Mouse (Mus musculus) kidney, adult 2 months (tissue): ENCODE measurements at regions not wholly inside any gene's neighbourhood (a gene's known extent, or its start where the extent isn't known, plus 50 kb on each side); places are given as distances from the start of the nearest gene placed in this dataset.

ENCODE experiments used
- CTCF ChIP-seq: fragments of 200-500 bp; conservative IDR thresholded peaks from 2 replicates; pipeline ENCODE4 v1.5.1; 2011; ENCODE audit warnings: low read depth, mild to moderate bottlenecking, control low read depth, low read length, moderate library complexity, mixed read lengths; ENCODE audit not compliant: insufficient read depth, insufficient read length
- POLR2A ChIP-seq: fragments of 200-500 bp; IDR thresholded peaks from one replicate; pipeline ENCODE4 v1.6.1; 2011; ENCODE audit warnings: low read depth, low read length, control low read depth

DNA sequence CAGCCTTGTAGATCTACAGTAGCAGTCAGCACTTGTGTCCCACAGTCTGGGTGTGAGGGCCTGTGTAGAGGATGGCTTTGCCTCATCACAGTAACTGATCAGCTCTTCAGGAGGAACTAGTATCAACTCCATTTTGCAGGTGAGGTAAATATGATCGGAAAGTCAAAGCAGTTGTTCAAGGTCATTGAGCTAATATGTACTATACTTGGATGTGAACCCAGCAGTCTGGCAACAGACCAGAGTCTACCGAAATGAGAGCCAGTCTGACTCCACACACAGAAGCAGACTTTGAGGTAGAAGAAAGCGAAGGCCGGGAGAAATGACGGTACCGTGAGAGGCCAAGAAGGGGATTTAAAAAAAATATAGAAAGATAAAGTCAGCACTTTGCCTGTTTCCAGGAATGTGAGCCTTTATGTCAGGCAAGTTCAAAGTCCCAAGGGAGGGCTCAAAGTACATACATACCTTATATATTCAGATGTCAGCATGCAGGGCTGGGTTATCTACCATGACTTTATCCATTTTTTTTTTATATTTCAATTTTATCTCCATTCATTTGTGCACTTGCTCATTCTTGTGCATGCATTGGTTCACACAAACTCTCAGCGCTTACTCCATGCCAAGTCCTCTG lies 1297.2 kb downstream of the Synb start:
- no peak for TF ChIP-seq CTCF
- TF ChIP-seq POLR2A = no peak
